Mouse (Mus musculus) gastrocnemius, postnatal 36 days (tissue): ENCODE measurements around the gene Tmem30b. TPM values are rescaled to one million over a fixed set of nuclear protein-coding genes. Genes with fewer than 3 reads are reported as not detected.

Experiments used
- DNase-seq, 2 experiments: peaks; one replicate each; pipeline ENCODE4 v3.0.0; 2022
- intact Hi-C: fragments of 180-260 bp; cut with DNase I; formaldehyde crosslinking; loops from one replicate; pipeline ENCODE4 v1.15.1; 2025
- total RNA-seq, 2 experiments: library from RNA; stranded (reverse); gene quantifications; 2 replicates each; pipeline ENCODE4 v1.2.3; 2021

The Tmem30b gene
- total RNA-seq, 2 experiments from 2014 or later = 0.26 to 0.35 TPM

GRCm38 (mm10) chr12:73523066-73523465 is 23.1 kb downstream of the Tmem30b start:
- no peak for DNase-seq
- intact Hi-C loops = no loop called here

GRCm38 (mm10) chr12:73521944-73522343 is 24.2 kb downstream of the Tmem30b start:
- no peak for DNase-seq
- intact Hi-C loops = no loop called here

GRCm38 (mm10) chr12:73521238-73521841 is 24.9 kb downstream of the Tmem30b start:
- no peak for DNase-seq
- intact Hi-C loops = no loop called here

GRCm38 (mm10) chr12:73517768-73518167 is 28.4 kb downstream of the Tmem30b start:
- no peak for DNase-seq
- intact Hi-C loops = loop anchor here (2.0 to 5.0 kb wide), 4 partner anchors 105 to 670 kb away; no protein-coding TSS in a partner anchor

GRCm38 (mm10) chr12:73517022-73517709 is 29.0 kb downstream of the Tmem30b start:
- intact Hi-C loops = loop anchor here (2.0 to 5.0 kb wide), 4 partner anchors 105 to 670 kb away; no protein-coding TSS in a partner anchor
- peak; percentile 81 to 84 for DNase-seq

GRCm38 (mm10) chr12:73516516-73516915 is 29.7 kb downstream of the Tmem30b start:
- intact Hi-C loops = loop anchor here (2.0 to 5.0 kb wide), 4 partner anchors 104 to 669 kb away; no protein-coding TSS in a partner anchor
- DNase-seq = no peak

GRCm38 (mm10) chr12:73514722-73515121 is 31.5 kb downstream of the Tmem30b start:
- DNase-seq = no peak
- intact Hi-C loops = loop anchor here (5.0 kb wide), 3 partner anchors 102 to 667 kb away; no protein-coding TSS in a partner anchor

GRCm38 (mm10) chr12:73513958-73514357 is 32.2 kb downstream of the Tmem30b start:
- intact Hi-C loops = no loop called here
- DNase-seq = no peak

- intact Hi-C loops = no loop called here
- no peak for DNase-seq
These were observed 34.6 kb downstream of the Tmem30b start for GRCm38 (mm10) chr12:73511467-73512047.

GRCm38 (mm10) chr12:73507105-73507504 is 39.1 kb downstream of the Tmem30b start:
- peak; percentile 44 to 72 for DNase-seq
- intact Hi-C loops = no loop called here

GRCm38 (mm10) chr12:73506648-73507047 is 39.5 kb downstream of the Tmem30b start:
- no peak for DNase-seq
- intact Hi-C loops = no loop called here

GRCm38 (mm10) chr12:73500689-73501326 is 45.4 kb downstream of the Tmem30b start:
- intact Hi-C loops = no loop called here
- no peak for DNase-seq

GRCm38 (mm10) chr12:73495172-73495571 is 51.0 kb downstream of the Tmem30b start:
- intact Hi-C loops = no loop called here
- no peak for DNase-seq

- DNase-seq = no peak
- intact Hi-C loops = no loop called here
These were observed 52.2 kb downstream of the Tmem30b start for GRCm38 (mm10) chr12:73493929-73494530.

Other genes with a start within 250 kb of the Tmem30b start
- gene Prkch, start 38.4 kb upstream of the Tmem30b start, total RNA-seq = 1 to 10 TPM; 5.0 to 6.5 TPM